Mouse (Mus musculus): Measurements from ENCODE around the gene Xrcc1. TPM values are rescaled to one million over a fixed set of nuclear protein-coding genes. Genes with fewer than 3 reads are reported as not detected.

Xrcc1 gene
- polyA plus RNA-seq, 1 experiment from 2014 or later, result 112 TPM

DNA sequence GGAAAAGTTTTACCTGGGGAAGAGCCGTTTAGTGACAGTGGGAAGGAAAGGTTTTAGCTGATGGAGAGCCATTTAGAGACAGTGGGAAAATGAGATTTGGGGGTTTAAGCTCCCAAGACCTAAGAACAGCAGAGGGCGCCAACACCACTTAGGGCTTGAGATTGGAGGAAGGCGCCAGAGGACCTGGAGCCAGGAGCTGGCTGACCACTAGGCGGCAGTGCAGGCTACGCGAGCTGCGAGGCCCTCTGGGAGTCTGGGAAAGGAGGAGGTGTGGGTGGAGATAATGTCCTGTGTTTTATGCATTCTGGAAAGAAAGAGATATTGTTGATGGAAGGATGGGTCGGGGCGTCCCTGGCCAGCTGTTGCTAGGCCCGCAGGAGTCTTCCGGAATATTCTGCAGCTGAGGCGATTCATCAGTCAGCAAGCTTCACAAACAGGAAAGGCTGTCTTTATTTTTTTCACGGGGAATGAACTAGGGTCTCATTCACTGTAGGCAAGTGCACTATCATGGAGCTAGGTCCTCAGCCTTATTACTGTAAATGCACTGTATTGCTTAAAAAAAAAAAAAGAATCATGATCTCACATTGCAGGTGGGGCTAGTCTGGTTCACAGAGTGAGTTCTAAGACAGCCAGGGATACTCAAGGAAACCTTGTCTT, 55.0 kb downstream of the Xrcc1 start:
- 3% methylated on average over 13 of the region's 13 CpGs for WGBS

DNA sequence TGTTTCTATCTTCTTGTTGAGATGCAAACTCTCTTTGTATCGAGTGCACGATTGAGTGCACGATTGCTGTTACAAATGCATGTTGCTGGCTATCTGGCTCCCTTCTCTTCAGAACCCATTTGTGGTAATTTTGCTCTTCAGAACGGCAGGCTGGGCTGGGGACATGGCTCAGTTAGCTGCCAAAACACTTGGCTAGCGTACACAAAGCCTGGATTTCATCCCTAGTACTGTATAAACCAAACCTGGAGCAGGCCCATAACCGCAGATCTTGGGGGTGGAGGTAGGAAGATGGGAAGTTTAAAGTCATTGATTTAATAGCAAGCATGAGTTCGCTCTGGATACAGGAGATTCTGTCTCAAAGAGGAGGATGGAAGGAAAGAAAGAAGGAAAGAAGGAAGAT, 59.5 kb downstream of the Xrcc1 start:
- Histone ChIP-seq H3K36me3 (ENCODE audit: control insufficient read depth, insufficient read depth, low read length) (no peaks in the 10 kb centered on the region), H3K27ac (ENCODE audit: low read length) (no peak overlapping the region), H3K9me3 (ENCODE audit: control insufficient read depth, low read length) (no peaks in the 10 kb centered on the region), H3K27me3 (ENCODE audit: control insufficient read depth, insufficient read depth, low read depth, low read length) (peaks cover 7% of the 10 kb centered on the region; the same call in 1 of the 2 replicates), H3K4me3 (ENCODE audit: low read length) (no peak overlapping the region), H3K4me1 (replicated peaks; ENCODE audit: control insufficient read depth, insufficient read depth, low read length) (peaks cover 5% of the 10 kb centered on the region), H3K9ac (ENCODE audit: low read length) (no peak overlapping the region), H3K4me2 (ENCODE audit: low read depth, low read length) (no peak overlapping the region)
- WGBS, result 71% methylated on average over 7 of the region's 7 CpGs
- no peak for ATAC-seq (ENCODE audit: low read depth)

More for the DNA sequence above, 55.0 kb downstream of the Xrcc1 start:
- H3K27me3 ChIP-seq (ENCODE audit: control insufficient read depth, insufficient read depth, low read depth, low read length), result no peaks in the 10 kb centered on the region
- peak; percentile 94 for ATAC-seq (ENCODE audit: low read depth)
- H3K9ac ChIP-seq (ENCODE audit: low read length), result 0 out of 2 replicates have a peak overlapping the region, but pooled peaks have one; percentile 29
- no peaks in the 10 kb centered on the region for H3K9me3 ChIP-seq (ENCODE audit: control insufficient read depth, low read length)
- no peak overlapping the region for H3K27ac ChIP-seq (ENCODE audit: low read length)
- H3K4me2 ChIP-seq (ENCODE audit: low read depth, low read length), result peak overlapping the region; percentile 48
- H3K36me3 ChIP-seq (ENCODE audit: control insufficient read depth, insufficient read depth, low read length), result no peaks in the 10 kb centered on the region
- H3K4me3 ChIP-seq (ENCODE audit: low read length), result 0 out of 2 replicates have a peak overlapping the region, but pooled peaks have one; percentile 14
- H3K4me1 ChIP-seq (replicated peaks; ENCODE audit: control insufficient read depth, insufficient read depth, low read length), result 0 out of 2 replicates have a peak, but pooled peaks cover 2% of the 10 kb centered on the region

- no peak overlapping the region for H3K9ac ChIP-seq (ENCODE audit: low read length)
- ATAC-seq (ENCODE audit: low read depth), result no peak
- 78% methylated on average over 7 of the region's 7 CpGs for WGBS
Observed at GRCm38 (mm10) chr7:24606046-24606445, 60.0 kb downstream of the Xrcc1 start.

DNA sequence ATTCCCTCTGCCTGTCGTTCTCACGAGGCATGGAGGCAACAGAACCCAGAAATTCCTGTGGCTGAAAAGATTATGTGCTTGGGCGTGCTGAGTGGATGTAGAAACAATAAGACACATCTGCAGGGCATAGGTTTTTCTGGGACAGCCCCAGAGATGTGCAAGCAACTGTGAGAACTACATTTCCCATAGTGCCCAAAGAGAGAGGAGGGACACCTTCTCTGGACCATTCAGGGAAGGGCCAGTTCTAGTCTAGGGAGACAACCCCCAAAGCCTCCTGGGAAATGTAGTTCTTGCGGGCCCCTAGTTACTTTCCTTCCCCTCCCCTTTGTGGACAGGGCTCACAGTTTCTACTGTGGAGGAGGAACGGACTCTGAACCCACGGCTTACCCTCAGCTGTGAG, 61.9 kb downstream of the Xrcc1 start:
- no peak overlapping the region for H3K9ac ChIP-seq (ENCODE audit: low read length)
- no peak overlapping the region for H3K4me3 ChIP-seq (ENCODE audit: low read length)
- peaks cover 26% of the 10 kb centered on the region for H3K27me3 ChIP-seq (ENCODE audit: control insufficient read depth, insufficient read depth, low read depth, low read length)
- no peak overlapping the region for H3K27ac ChIP-seq (ENCODE audit: low read length)
- H3K4me1 ChIP-seq (replicated peaks; ENCODE audit: control insufficient read depth, insufficient read depth, low read length), result peaks cover 9% of the 10 kb centered on the region
- 51% methylated on average over 6 of the region's 6 CpGs for whole genome bisulfite sequencing
- no peaks in the 10 kb centered on the region for H3K36me3 ChIP-seq (ENCODE audit: control insufficient read depth, insufficient read depth, low read length)
- peak; percentile 27 for ATAC-seq (ENCODE audit: low read depth)
- no peak overlapping the region for H3K4me2 ChIP-seq (ENCODE audit: low read depth, low read length)
- H3K9me3 ChIP-seq (ENCODE audit: control insufficient read depth, low read length), result no peaks in the 10 kb centered on the region

More at GRCm38 (mm10) chr7:24606046-24606445, 60.0 kb downstream of the Xrcc1 start:
- Histone ChIP-seq H3K4me3 (ENCODE audit: low read length) (no peak overlapping the region), H3K36me3 (ENCODE audit: control insufficient read depth, insufficient read depth, low read length) (no peaks in the 10 kb centered on the region), H3K4me2 (ENCODE audit: low read depth, low read length) (no peak overlapping the region), H3K4me1 (replicated peaks; ENCODE audit: control insufficient read depth, insufficient read depth, low read length) (peaks cover 9% of the 10 kb centered on the region), H3K27me3 (ENCODE audit: control insufficient read depth, insufficient read depth, low read depth, low read length) (peaks cover 10% of the 10 kb centered on the region; the same call in 1 of the 2 replicates), H3K9me3 (ENCODE audit: control insufficient read depth, low read length) (no peaks in the 10 kb centered on the region), H3K27ac (ENCODE audit: low read length) (no peak overlapping the region)

- 67% methylated on average over 8 of the region's 8 CpGs for WGBS
- no peak for ATAC-seq (ENCODE audit: low read depth)
- Histone ChIP-seq H3K4me3 (ENCODE audit: low read length) (no peak overlapping the region), H3K36me3 (ENCODE audit: control insufficient read depth, insufficient read depth, low read length) (no peaks in the 10 kb centered on the region), H3K9ac (ENCODE audit: low read length) (no peak overlapping the region), H3K9me3 (ENCODE audit: control insufficient read depth, low read length) (no peaks in the 10 kb centered on the region), H3K4me1 (replicated peaks; ENCODE audit: control insufficient read depth, insufficient read depth, low read length) (peaks cover 9% of the 10 kb centered on the region), H3K4me2 (ENCODE audit: low read depth, low read length) (no peak overlapping the region), H3K27ac (ENCODE audit: low read length) (no peak overlapping the region), H3K27me3 (ENCODE audit: control insufficient read depth, insufficient read depth, low read depth, low read length) (peaks cover 31% of the 10 kb centered on the region)
Observed at GRCm38 (mm10) chr7:24608561-24608960, 62.5 kb downstream of the Xrcc1 start.

DNA sequence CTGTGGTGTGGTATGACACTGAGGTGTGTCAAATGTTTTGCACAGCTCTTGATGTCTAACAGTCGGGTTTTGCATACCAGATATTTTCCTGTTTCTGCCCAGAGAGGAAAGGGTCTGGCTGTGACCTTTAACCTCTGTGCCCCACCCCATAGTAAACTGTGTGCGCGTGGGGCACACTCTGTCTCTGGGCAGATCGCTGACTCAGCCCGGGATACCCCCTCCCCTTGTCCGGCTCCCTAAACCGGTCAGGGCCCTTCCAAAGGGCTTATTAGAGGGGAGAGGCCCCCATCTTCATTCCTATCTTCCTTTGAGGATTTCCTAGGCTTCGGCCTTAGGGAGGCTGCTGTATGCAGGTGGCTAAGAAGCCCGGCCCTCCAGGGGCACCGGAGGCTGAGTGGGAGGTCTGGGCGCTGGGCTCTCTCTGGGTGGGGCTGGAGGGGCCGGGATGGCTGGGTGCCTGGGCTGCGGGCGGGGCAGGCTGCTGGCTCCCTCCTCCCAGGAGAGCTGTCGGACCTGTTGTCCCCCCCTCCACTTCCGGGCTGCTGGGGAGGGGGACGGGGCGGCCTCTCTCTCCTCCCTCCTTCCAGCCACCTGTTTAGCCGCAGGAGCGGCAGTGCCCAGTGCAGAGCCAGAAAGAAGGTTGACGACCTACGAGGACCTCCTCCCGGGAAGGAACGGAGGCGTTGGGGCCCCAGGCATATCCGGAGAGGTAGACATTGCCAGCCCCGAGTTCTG, 64.2 kb downstream of the Xrcc1 start, which contains the start of gene Phldb3:
TSS of gene Phldb3 (plus strand) at position 620 of the 735 bp plus-strand sequence.
- peak within 1 kb of the TSS; percentile 66 for H3K9ac ChIP-seq (ENCODE audit: low read length)
- peak within 1 kb of the TSS; percentile 51 for H3K27ac ChIP-seq (ENCODE audit: low read length)
- H3K4me3 ChIP-seq (ENCODE audit: low read length), result peak within 1 kb of the TSS; percentile 59
- H3K4me2 ChIP-seq (ENCODE audit: low read depth, low read length), result peak within 1 kb of the TSS; percentile 88
- H3K9me3 ChIP-seq (ENCODE audit: control insufficient read depth, low read length), result no peaks in the 10 kb centered on the region
- peaks cover 31% of the 10 kb centered on the region for H3K27me3 ChIP-seq (ENCODE audit: control insufficient read depth, insufficient read depth, low read depth, low read length)
- ATAC-seq (ENCODE audit: low read depth), result peak; percentile 56
- 5% methylated on average over 27 of the region's 27 CpGs for WGBS
- peaks cover 9% of the 10 kb centered on the region for H3K4me1 ChIP-seq (replicated peaks; ENCODE audit: control insufficient read depth, insufficient read depth, low read length)
- no peaks in the 10 kb centered on the region for H3K36me3 ChIP-seq (ENCODE audit: control insufficient read depth, insufficient read depth, low read length)

GRCm38 (mm10) chr7:24610879-24611494, 64.9 kb downstream of the Xrcc1 start:
- under 1% methylated on average over 36 of the region's 36 CpGs for WGBS
- ATAC-seq (ENCODE audit: low read depth), result peak; percentile 88
- Histone ChIP-seq H3K4me2 (ENCODE audit: low read depth, low read length) (peak overlapping the region; percentile 88), H3K27me3 (ENCODE audit: control insufficient read depth, insufficient read depth, low read depth, low read length) (peaks cover 31% of the 10 kb centered on the region), H3K4me3 (ENCODE audit: low read length) (peak overlapping the region; percentile 59), H3K9ac (ENCODE audit: low read length) (peak overlapping the region; percentile 66), H3K9me3 (ENCODE audit: control insufficient read depth, low read length) (no peaks in the 10 kb centered on the region), H3K4me1 (replicated peaks; ENCODE audit: control insufficient read depth, insufficient read depth, low read length) (peaks cover 9% of the 10 kb centered on the region), H3K27ac (ENCODE audit: low read length) (peak overlapping the region; percentile 51), H3K36me3 (ENCODE audit: control insufficient read depth, insufficient read depth, low read length) (no peaks in the 10 kb centered on the region)

DNA sequence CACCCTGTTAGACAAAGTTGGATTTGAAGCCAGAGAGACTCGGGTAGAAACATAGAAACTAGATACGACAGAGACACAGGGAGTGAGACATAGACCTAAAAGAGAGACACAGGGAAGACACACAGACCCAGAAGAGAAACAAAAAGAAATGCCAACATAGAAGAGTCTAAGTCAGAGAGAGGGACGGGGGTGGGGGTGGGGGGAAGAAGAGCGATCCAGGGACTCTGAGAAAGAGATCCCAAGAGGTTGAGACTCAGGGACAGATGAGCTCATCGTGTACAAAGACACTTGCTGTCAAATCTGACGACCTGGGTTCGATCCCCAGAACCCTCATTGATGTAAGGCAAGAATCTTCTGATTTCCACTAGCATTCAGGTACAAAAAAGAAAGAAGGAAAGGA, 65.6 kb downstream of the Xrcc1 start:
- H3K9me3 ChIP-seq (ENCODE audit: control insufficient read depth, low read length), result no peaks in the 10 kb centered on the region
- peak overlapping the region; percentile 66 for H3K9ac ChIP-seq (ENCODE audit: low read length)
- H3K4me1 ChIP-seq (replicated peaks; ENCODE audit: control insufficient read depth, insufficient read depth, low read length), result peaks cover 9% of the 10 kb centered on the region
- peak overlapping the region; percentile 59 for H3K4me3 ChIP-seq (ENCODE audit: low read length)
- H3K4me2 ChIP-seq (ENCODE audit: low read depth, low read length), result peak overlapping the region; percentile 88
- WGBS, result 10% methylated on average over 7 of the region's 7 CpGs
- H3K36me3 ChIP-seq (ENCODE audit: control insufficient read depth, insufficient read depth, low read length), result no peaks in the 10 kb centered on the region
- H3K27ac ChIP-seq (ENCODE audit: low read length), result no peak overlapping the region
- ATAC-seq (ENCODE audit: low read depth), result no peak
- peaks cover 31% of the 10 kb centered on the region for H3K27me3 ChIP-seq (ENCODE audit: control insufficient read depth, insufficient read depth, low read depth, low read length)
